Mouse (Mus musculus) olfactory bulb, adult 2 months (tissue): ENCODE results near the gene Tnfrsf18. TPM values are rescaled to one million over a fixed set of nuclear protein-coding genes. Genes with fewer than 3 reads are reported as not detected.
A peak's percentile ranks its signal among the peaks of the same experiment; 100 is the strongest.

Experiments used
- H3K27ac ChIP-seq: fragments of 200-500 bp; 2 replicates; pipeline ENCODE4 v1.5.1; 2012; ENCODE audit warnings: low read depth, low read length; ENCODE audit not compliant: insufficient read depth
- H3K4me1 ChIP-seq: fragments of 200-500 bp; 2 replicates; pipeline ENCODE4 v1.6.1; 2012; ENCODE audit warnings: low read length; ENCODE audit not compliant: control insufficient read depth, insufficient read depth
- H3K4me3 ChIP-seq: fragments of 200-500 bp; 2 replicates; pipeline ENCODE4 v1.5.1; 2012; ENCODE audit warnings: mild to moderate bottlenecking, low read depth, low read length, moderate library complexity; ENCODE audit not compliant: insufficient read depth
- CTCF ChIP-seq: fragments of 200-500 bp; IDR thresholded peaks from 2 replicates; pipeline ENCODE4 v1.5.1; 2012; ENCODE audit warnings: low read depth, mild to moderate bottlenecking, low read length, moderate library complexity; ENCODE audit not compliant: insufficient read depth
- POLR2A ChIP-seq: fragments of 200-500 bp; IDR thresholded peaks from 2 replicates; pipeline ENCODE4 v1.6.1; 2012; ENCODE audit warnings: mild to moderate bottlenecking, low read depth, low read length, moderate library complexity; ENCODE audit not compliant: insufficient read depth
- WGBS: fragments of 180-500 bp; shearing (Covaris S2); methylation state at CpG from one replicate; pipeline ENCODE4 v1.1.7; 2018; 5-methylcytosine and 5-hydroxymethylcytosine counted together
- polyA plus RNA-seq: library from polyadenylated mRNA; stranded (reverse); fragments of >200 nt; gene quantifications from 2 replicates; pipeline ENCODE4 v1.2.4, GENCODE M21; 2012; ENCODE audit warnings: low replicate concordance; ENCODE audit not compliant: missing spikeins, insufficient read depth, insufficient read length

Gene Tnfrsf18
- polyA plus RNA-seq, 1 experiment: not detected

DNA sequence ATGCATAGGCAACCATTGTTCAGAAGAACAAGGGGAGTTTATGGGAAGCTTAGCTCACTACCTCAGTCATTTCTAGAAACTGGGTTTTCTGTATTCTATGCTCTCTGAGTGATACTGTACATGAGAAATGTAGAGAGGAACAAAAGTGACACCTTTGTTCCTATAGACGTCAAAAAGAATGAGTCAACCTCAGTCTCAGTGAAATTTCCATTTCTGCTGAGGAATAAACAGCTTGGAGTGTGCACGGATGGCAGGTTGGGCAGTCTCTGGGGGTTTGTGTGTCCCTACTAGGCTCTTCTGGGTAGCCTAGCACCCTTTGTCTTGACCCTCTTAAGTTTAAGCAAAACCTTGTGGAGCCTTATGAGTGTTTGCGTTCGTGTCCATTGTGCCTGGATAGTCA lies 17.6 kb upstream of the Tnfrsf18 start:
- no peaks in the 10 kb centered on the region for H3K4me1 ChIP-seq
- TF ChIP-seq POLR2A: no peak
- TF ChIP-seq CTCF: no peak
- no peak overlapping the region for H3K27ac ChIP-seq
- H3K4me3 ChIP-seq: no peak overlapping the region
- WGBS: 94% methylated on average over 4 of the region's 4 CpGs

DNA sequence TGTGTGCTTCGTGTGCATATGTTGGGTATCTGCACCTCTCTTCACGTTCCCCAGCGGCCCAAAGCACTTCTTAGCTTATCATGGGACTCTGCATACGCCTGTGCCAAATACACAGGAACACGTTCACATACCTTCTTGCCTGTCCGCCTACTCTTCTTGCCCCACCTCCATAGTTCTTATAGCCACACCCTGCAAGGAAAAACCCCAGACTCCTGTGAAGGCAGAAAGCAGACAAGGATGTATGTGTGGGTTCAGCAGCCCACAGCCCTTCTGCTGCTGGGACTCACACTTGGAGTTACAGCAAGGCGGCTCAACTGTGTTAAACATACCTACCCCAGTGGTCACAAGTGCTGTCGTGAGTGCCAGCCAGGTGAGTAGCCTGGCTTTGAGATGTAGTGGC lies 12.3 kb upstream of the Tnfrsf18 start, which contains the start of gene Tnfrsf4:
Gene Tnfrsf4, plus strand, starts transcription at position 207 of the 400 bp plus-strand sequence.
- no peaks in the 10 kb centered on the region; the same call in 1 of the 2 replicates for H3K4me1 ChIP-seq
- H3K27ac ChIP-seq: no peak within 1 kb of the TSS
- no peak within 1 kb of the TSS for H3K4me3 ChIP-seq
- TF ChIP-seq CTCF: no peak
- no peak for TF ChIP-seq POLR2A
- 71% methylated on average over 8 of the region's 8 CpGs for WGBS

- no peak for TF ChIP-seq POLR2A
- TF ChIP-seq CTCF: no peak
- WGBS: 86% methylated on average over 2 of the region's 2 CpGs
- no peak overlapping the region for H3K4me3 ChIP-seq
- no peaks in the 10 kb centered on the region; the same call in 1 of the 2 replicates for H3K4me1 ChIP-seq
- H3K27ac ChIP-seq: no peak overlapping the region
Measured at GRCm38 (mm10) chr4:156014436-156014835, 11.5 kb upstream of the Tnfrsf18 start.

DNA sequence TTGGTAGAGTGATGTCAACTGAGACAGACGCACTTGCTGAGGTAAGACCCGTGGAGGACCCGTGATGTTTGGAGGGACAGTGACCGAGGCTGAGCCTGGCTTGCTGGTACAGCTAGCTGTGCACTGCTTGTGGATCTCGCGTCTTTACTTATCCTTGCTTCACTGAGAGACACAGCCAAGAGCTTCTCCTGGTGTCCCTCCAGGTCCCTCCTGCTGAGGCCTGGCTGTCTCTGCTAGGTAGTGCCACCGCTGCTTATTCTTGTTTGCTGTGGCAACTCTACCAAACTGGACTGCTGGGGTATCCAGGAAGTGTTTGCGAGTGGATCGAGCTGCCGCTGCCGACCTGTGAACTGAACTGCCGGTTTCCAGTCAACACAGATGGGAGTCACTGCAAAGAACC lies 6.2 kb upstream of the Tnfrsf18 start:
- H3K4me3 ChIP-seq: no peak overlapping the region
- H3K4me1 ChIP-seq: no peaks in the 10 kb centered on the region; the same call in 1 of the 2 replicates
- 91% methylated on average over 12 of the region's 12 CpGs for WGBS
- TF ChIP-seq POLR2A: no peak
- TF ChIP-seq CTCF: no peak
- no peak overlapping the region for H3K27ac ChIP-seq

DNA sequence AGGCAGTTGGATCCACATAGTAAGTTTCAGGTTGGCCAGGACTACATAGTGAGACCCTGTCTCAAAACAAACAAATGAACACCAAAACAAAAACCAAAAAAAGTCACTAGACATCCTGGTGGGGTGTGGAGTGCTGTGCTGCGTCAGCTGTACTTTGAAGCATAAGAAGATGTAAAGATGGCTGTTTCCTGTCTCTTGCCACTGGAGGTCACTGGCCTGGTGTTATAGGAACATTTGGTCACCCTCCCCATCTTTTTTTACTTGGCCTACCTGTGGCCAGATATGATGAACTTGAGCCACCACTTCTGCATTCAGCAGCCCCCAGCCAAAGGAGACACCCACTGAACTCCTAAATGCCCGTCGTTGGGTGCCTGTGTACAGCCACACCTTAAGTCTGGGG lies 4.6 kb upstream of the Tnfrsf18 start:
- no peak overlapping the region for H3K4me3 ChIP-seq
- no peak overlapping the region for H3K27ac ChIP-seq
- TF ChIP-seq POLR2A: no peak
- TF ChIP-seq CTCF: no peak
- peaks cover 3% of the 10 kb centered on the region for H3K4me1 ChIP-seq
- WGBS: 96% methylated on average over 3 of the region's 3 CpGs

DNA sequence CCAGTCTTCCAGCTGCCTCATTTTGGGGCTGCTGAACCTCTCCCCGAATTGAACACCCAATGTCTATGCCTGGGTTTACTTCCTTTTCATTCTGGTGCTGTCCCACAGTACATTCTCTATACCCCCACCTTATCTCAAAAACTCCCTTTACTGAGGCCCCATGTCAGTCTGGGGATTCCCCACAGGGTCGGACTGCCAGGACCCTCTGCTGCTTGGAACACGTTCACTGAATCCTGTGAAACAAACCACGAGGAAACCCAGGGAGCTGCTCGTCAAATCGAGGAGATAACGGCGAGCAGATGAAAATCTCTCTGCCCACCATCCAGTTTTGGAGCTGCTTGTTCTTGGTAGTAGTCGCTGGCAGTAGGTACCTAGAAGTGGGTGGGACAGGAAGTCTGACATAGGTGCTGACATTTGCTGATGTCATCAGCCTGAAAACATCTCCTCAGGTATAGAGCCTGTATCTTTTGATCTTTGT lies 4.0 kb upstream of the Tnfrsf18 start:
- TF ChIP-seq CTCF: no peak
- TF ChIP-seq POLR2A: no peak
- H3K27ac ChIP-seq: no peak overlapping the region
- 81% methylated on average over 9 of the region's 9 CpGs for WGBS

DNA sequence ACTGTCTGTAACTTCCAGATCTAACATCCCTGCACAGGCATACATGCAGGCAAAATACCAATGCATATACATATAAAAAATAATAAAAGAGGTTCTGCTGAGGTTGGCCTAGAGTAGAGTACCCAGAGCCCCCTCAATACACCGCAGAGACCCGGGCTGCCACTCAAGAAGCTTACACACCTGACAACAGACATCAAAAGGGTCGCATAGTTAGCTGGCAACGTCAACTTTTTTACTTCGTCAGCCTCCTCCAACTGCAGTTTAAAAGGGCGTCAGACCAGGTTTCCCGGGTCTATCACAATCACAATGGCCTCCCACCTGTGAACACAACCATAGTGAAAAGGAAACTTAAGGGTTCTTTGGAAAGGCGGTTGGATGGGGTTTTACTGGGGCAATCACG lies 2.4 kb upstream of the Tnfrsf18 start:
- 83% methylated on average over 9 of the region's 9 CpGs for WGBS
- Histone ChIP-seq H3K4me1 (peaks cover 3% of the 10 kb centered on the region), H3K27ac (no peak overlapping the region), H3K4me3 (no peak overlapping the region)
- TF ChIP-seq CTCF (no peak), POLR2A (no peak)

More for the DNA sequence above, 4.0 kb upstream of the Tnfrsf18 start:
- Histone ChIP-seq H3K4me1 (peaks cover 3% of the 10 kb centered on the region), H3K4me3 (no peak overlapping the region)

GRCm38 (mm10) chr4:156024184-156024583 lies 1.8 kb upstream of the Tnfrsf18 start:
- Histone ChIP-seq H3K4me1 (peaks cover 3% of the 10 kb centered on the region), H3K4me3 (no peak overlapping the region), H3K27ac (no peak overlapping the region)
- WGBS: 66% methylated on average over 7 of the region's 7 CpGs
- TF ChIP-seq CTCF (no peak), POLR2A (no peak)

- TF ChIP-seq CTCF: no peak
- TF ChIP-seq POLR2A: no peak
- WGBS: 90% methylated on average over 7 of the region's 7 CpGs
- Histone ChIP-seq H3K27ac (no peak overlapping the region), H3K4me3 (no peak overlapping the region), H3K4me1 (peaks cover 23% of the 10 kb centered on the region)
Measured at GRCm38 (mm10) chr4:156028580-156028979, 2.6 kb downstream of the Tnfrsf18 start.

GRCm38 (mm10) chr4:156030651-156031118 lies 4.7 kb downstream of the Tnfrsf18 start:
- 36% methylated on average over 9 of the region's 9 CpGs for WGBS
- Histone ChIP-seq H3K4me3 (peak overlapping the region; percentile 57), H3K4me1 (peaks cover 35% of the 10 kb centered on the region), H3K27ac (0 out of 2 replicates have a peak overlapping the region, but pooled peaks have one; percentile 3)
- TF ChIP-seq CTCF (no peak), POLR2A (no peak)

GRCm38 (mm10) chr4:156031255-156031592 lies 5.3 kb downstream of the Tnfrsf18 start:
- TF ChIP-seq CTCF: no peak
- no peak for TF ChIP-seq POLR2A
- peak overlapping the region; percentile 74; the same call in 1 of the 2 replicates for H3K27ac ChIP-seq
- WGBS: 3% methylated on average over 7 of the region's 7 CpGs
- peaks cover 35% of the 10 kb centered on the region for H3K4me1 ChIP-seq
- peak overlapping the region; percentile 57 for H3K4me3 ChIP-seq
